Mouse (Mus musculus): Measurements from ENCODE around the gene St6galnac6. TPM values are rescaled to one million over a fixed set of nuclear protein-coding genes. Genes with fewer than 3 reads are reported as not detected.

St6galnac6 gene
- total RNA-seq, 1 experiment from 2014 or later: 4.8 TPM

DNA sequence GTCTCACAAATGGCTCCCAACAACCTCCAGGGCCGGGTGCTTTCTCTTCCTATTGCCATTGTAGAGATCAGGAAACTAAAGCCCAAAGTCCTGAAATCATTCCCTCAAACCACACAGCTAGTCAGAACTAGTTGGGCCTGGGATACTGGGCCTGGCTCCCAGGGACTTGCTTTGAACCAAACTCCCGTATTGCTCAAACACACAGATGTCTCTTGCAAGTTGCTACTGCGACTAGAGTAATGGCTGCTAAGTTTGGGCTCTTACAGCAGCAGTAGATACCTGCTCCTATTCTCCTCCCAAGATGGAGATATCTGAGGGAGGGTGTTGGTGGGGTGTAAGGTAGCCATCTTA lies 55.9 kb downstream of the St6galnac6 start:
- ATAC-seq (replicated peaks; ENCODE audit: insufficient number of reproducible peaks, low FRiP score, low TSS enrichment, poor library complexity, severe bottlenecking): no peak

- ATAC-seq (replicated peaks; ENCODE audit: insufficient number of reproducible peaks, low FRiP score, low TSS enrichment, poor library complexity, severe bottlenecking): no peak
These were observed 56.3 kb downstream of the St6galnac6 start for GRCm38 (mm10) chr2:32655826-32656225.

GRCm38 (mm10) chr2:32658873-32659272 lies 59.4 kb downstream of the St6galnac6 start:
- ATAC-seq (replicated peaks; ENCODE audit: insufficient number of reproducible peaks, low FRiP score, low TSS enrichment, poor library complexity, severe bottlenecking): no peak

- no peak for ATAC-seq (replicated peaks; ENCODE audit: insufficient number of reproducible peaks, low FRiP score, low TSS enrichment, poor library complexity, severe bottlenecking)
These were observed 62.1 kb downstream of the St6galnac6 start for GRCm38 (mm10) chr2:32661509-32662107.

DNA sequence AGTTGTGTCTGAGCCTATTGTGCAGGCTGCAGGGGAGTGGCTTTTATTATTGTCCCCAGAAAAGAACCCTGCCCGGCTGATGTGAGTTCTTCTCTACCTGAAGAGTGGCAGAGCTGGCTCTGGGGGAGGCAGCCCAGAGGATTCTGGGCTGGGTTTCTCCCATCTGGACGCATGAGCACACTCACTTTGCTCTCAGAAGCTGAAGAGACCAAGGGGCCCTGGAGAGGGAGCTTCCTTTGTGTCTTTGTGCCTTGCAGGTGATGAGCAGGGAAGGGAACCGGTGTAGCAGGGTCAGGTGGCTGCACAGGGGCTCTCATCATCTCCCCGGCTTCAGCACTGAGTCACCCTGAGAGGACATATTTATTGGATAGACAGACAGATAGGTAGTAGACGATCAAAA lies 62.8 kb downstream of the St6galnac6 start:
- ATAC-seq (replicated peaks; ENCODE audit: insufficient number of reproducible peaks, low FRiP score, low TSS enrichment, poor library complexity, severe bottlenecking): no peak

GRCm38 (mm10) chr2:32665345-32665744 lies 65.8 kb downstream of the St6galnac6 start:
- no peak for ATAC-seq (replicated peaks; ENCODE audit: insufficient number of reproducible peaks, low FRiP score, low TSS enrichment, poor library complexity, severe bottlenecking)

- ATAC-seq (replicated peaks; ENCODE audit: insufficient number of reproducible peaks, low FRiP score, low TSS enrichment, poor library complexity, severe bottlenecking): no peak
These were observed 66.3 kb downstream of the St6galnac6 start for GRCm38 (mm10) chr2:32665853-32666252.

GRCm38 (mm10) chr2:32667775-32668174 lies 68.3 kb downstream of the St6galnac6 start:
- ATAC-seq (replicated peaks; ENCODE audit: insufficient number of reproducible peaks, low FRiP score, low TSS enrichment, poor library complexity, severe bottlenecking): no peak

GRCm38 (mm10) chr2:32668176-32668575 lies 68.7 kb downstream of the St6galnac6 start:
- no peak for ATAC-seq (replicated peaks; ENCODE audit: insufficient number of reproducible peaks, low FRiP score, low TSS enrichment, poor library complexity, severe bottlenecking)

- no peak for ATAC-seq (replicated peaks; ENCODE audit: insufficient number of reproducible peaks, low FRiP score, low TSS enrichment, poor library complexity, severe bottlenecking)
These were observed 70.4 kb downstream of the St6galnac6 start for GRCm38 (mm10) chr2:32669876-32670275.

Other genes starting within 250 kb of the St6galnac6 start
- 47.7 to 111 TPM (median 96.8 TPM) in 3 replicates for gene Ciz1, start 247.4 kb upstream of the St6galnac6 start, total RNA-seq (2017)
- gene Dnm1, start 246.4 kb upstream of the St6galnac6 start, total RNA-seq (2017): not detected in 3 replicates
- gene 1110008P14Rik, start 217.8 kb upstream of the St6galnac6 start, total RNA-seq (2017): 9.7 to 24.0 TPM (median 21.3 TPM) in 3 replicates
- 1.6 TPM in 1 of 3 replicates, not detected in the others for gene Lcn2, start 211.5 kb upstream of the St6galnac6 start, total RNA-seq (2017)
- 2.2 to 7.0 TPM (median 3.6 TPM) in 3 replicates for gene Ptges2, start 203.8 kb upstream of the St6galnac6 start, total RNA-seq (2017)
- 4.4 to 6.9 TPM (median 6.5 TPM) in 3 replicates for gene Naif1, start 149.3 kb upstream of the St6galnac6 start, total RNA-seq (2017)
- gene Slc25a25, start 148.3 kb upstream of the St6galnac6 start, total RNA-seq (2017): 27.4 to 47.7 TPM (median 28.0 TPM) in 3 replicates
- 16.5 to 33.7 TPM (median 17.8 TPM) in 3 replicates for gene Fam102a, start 64.4 kb upstream of the St6galnac6 start, total RNA-seq (2017)
- gene Dpm2, start 28.9 kb upstream of the St6galnac6 start, total RNA-seq (2017): 17.1 to 48.6 TPM (median 38.2 TPM) in 3 replicates
- 2.5 TPM in 1 of 3 replicates, not detected in the others for gene Pip5kl1, start 24.9 kb upstream of the St6galnac6 start, total RNA-seq (2017)
- gene 9430097D07Rik, start 24.0 kb upstream of the St6galnac6 start, total RNA-seq (2017): not detected in 3 replicates
- gene St6galnac4, start 12.6 kb upstream of the St6galnac6 start, total RNA-seq (2017): 18.7 to 29.4 TPM (median 21.7 TPM) in 3 replicates
- 0.43 TPM in 1 of 3 replicates, not detected in the others for gene Ak1, start 22.0 kb downstream of the St6galnac6 start, total RNA-seq (2017)
- gene Eng, start 46.9 kb downstream of the St6galnac6 start, total RNA-seq (2017): 0.19 to 1.1 TPM (median 0.48 TPM) in 3 replicates
- gene Fpgs, start 104.4 kb downstream of the St6galnac6 start, total RNA-seq (2017): 6.4 to 12.8 TPM (median 8.0 TPM) in 3 replicates
- gene Cdk9, start 113.4 kb downstream of the St6galnac6 start, total RNA-seq (2017): 83.0 to 107 TPM (median 86.5 TPM) in 3 replicates
- gene Sh2d3c, start 121.3 kb downstream of the St6galnac6 start, total RNA-seq (2017): 37.3 to 83.5 TPM (median 42.5 TPM) in 3 replicates
- not detected in 3 replicates for gene 6330409D20Rik, start 141.3 kb downstream of the St6galnac6 start, total RNA-seq (2017)
- gene Tor2a, start 157.5 kb downstream of the St6galnac6 start, total RNA-seq (2017): 17.5 to 24.6 TPM (median 19.5 TPM) in 3 replicates
- gene Ttc16, start 175.9 kb downstream of the St6galnac6 start, total RNA-seq (2017): not detected in 3 replicates
- 1.1 to 1.8 TPM (median 1.6 TPM) in 3 replicates for gene Ptrh1, start 176.1 kb downstream of the St6galnac6 start, total RNA-seq (2017)
- gene Cfap157, start 184.7 kb downstream of the St6galnac6 start, total RNA-seq (2017): not detected in 3 replicates
- gene Stxbp1, start 247.5 kb downstream of the St6galnac6 start, total RNA-seq (2017): 0.43 to 1.2 TPM (median 1.1 TPM) in 3 replicates

All from monocyte, adult 5-6 weeks (primary cell).